Mouse (Mus musculus): ENCODE results near the gene Fcrla.

DNA sequence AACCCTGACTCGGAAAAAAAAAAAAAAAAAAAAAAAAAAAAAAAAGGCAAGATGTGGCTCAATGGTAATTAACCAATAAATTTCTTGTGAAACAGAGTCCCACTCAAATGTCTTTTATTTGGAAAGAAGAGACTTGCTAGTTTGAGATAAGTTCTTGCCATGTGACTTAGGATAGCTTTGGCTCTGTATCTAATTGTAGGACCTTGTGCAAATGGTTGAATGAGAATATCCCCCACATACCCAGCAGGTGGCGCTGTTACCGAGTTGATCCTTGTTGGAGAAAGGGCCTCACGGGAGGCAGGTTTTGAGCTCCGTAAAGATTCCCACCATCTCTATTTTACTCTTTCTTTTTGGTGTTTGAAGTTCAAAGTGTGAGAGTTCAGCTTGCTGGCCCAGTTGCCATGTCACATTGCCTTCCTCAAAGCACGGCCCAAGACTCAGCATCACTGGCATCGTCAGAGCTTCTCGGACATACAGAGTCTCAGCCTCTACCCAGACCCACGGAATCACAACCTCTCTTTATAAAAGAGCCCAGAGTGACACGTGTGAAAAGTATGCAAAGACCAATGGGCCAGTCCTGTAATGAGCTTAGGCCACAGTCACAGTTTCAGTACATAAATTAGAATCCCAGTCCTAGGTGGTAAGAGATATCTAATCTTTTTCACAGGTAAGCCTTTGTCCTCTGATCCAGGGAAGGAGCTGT, 25.7 kb downstream of the Fcrla start:
- no peak for TF ChIP-seq POLR2A (IDR thresholded peaks at IDR 0.05; ENCODE audit: low read depth, low read length)
- TF ChIP-seq CTCF (IDR thresholded peaks at IDR 0.05; ENCODE audit: extremely low read depth, insufficient read depth, insufficient read length, insufficient replicate concordance): peak; percentile 66; the same call in 1 of the 2 replicates
